Mouse (Mus musculus) lung, postnatal 10 days (tissue): Measurements from ENCODE around the gene Scarf2.

ENCODE experiments used
- DNase-seq: peaks from one replicate; pipeline ENCODE4 v3.0.0; 2021

Scarf2 gene

GRCm38 (mm10) chr16:17796971-17797811 is at the start of gene Scarf2:
Scarf2 (plus strand) TSS chr16:17797282.
- DNase-seq, result peak; percentile 86

- no peak for DNase-seq
These were observed 44.1 kb upstream of the Scarf2 start for GRCm38 (mm10) chr16:17753001-17753400.

- peak; percentile 6 for DNase-seq
These were observed 43.4 kb upstream of the Scarf2 start for GRCm38 (mm10) chr16:17753686-17754085.

- DNase-seq, result no peak
These were observed 39.3 kb upstream of the Scarf2 start for GRCm38 (mm10) chr16:17757756-17758155.

GRCm38 (mm10) chr16:17758902-17759301 is 38.2 kb upstream of the Scarf2 start:
- DNase-seq, result no peak

GRCm38 (mm10) chr16:17759344-17759773 is 37.7 kb upstream of the Scarf2 start, which contains the start of gene Klhl22:
Klhl22 (plus strand) TSS chr16:17759618.
- DNase-seq, result peak; percentile 94

- peak; percentile 68 for DNase-seq
These were observed 37.2 kb upstream of the Scarf2 start for GRCm38 (mm10) chr16:17759813-17760321.

GRCm38 (mm10) chr16:17760657-17761056 is 36.4 kb upstream of the Scarf2 start:
- DNase-seq, result peak; percentile 58

- DNase-seq, result no peak
These were observed 36.0 kb upstream of the Scarf2 start for GRCm38 (mm10) chr16:17761074-17761473.

- DNase-seq, result no peak
These were observed 33.0 kb upstream of the Scarf2 start for GRCm38 (mm10) chr16:17764108-17764511.

- DNase-seq, result no peak
These were observed 28.2 kb upstream of the Scarf2 start for GRCm38 (mm10) chr16:17768834-17769233.

- no peak for DNase-seq
These were observed 25.8 kb upstream of the Scarf2 start for GRCm38 (mm10) chr16:17771117-17771865.

GRCm38 (mm10) chr16:17776828-17777227 is 20.3 kb upstream of the Scarf2 start:
- DNase-seq, result peak; percentile 62

- DNase-seq, result no peak
These were observed 18.9 kb upstream of the Scarf2 start for GRCm38 (mm10) chr16:17778223-17778622.

GRCm38 (mm10) chr16:17779692-17780091 is 17.4 kb upstream of the Scarf2 start:
- DNase-seq, result no peak

GRCm38 (mm10) chr16:17785337-17785736 is 11.7 kb upstream of the Scarf2 start:
- no peak for DNase-seq

- no peak for DNase-seq
These were observed 4.4 kb upstream of the Scarf2 start for GRCm38 (mm10) chr16:17792728-17793127.

- DNase-seq, result no peak
These were observed 3.0 kb upstream of the Scarf2 start for GRCm38 (mm10) chr16:17794047-17794446.

- peak; percentile 53 for DNase-seq
These were observed 1.4 kb upstream of the Scarf2 start for GRCm38 (mm10) chr16:17795643-17796042.

- DNase-seq, result no peak
These were observed 563 bp upstream of the Scarf2 start for GRCm38 (mm10) chr16:17796519-17796918.

- peak; percentile 39 for DNase-seq
These were observed 780 bp downstream of the Scarf2 start for GRCm38 (mm10) chr16:17797812-17798311.

GRCm38 (mm10) chr16:17798321-17799180 is 1.5 kb downstream of the Scarf2 start:
- peak; percentile 91 for DNase-seq
